Mouse (Mus musculus) brain, embryonic 18.5 days (tissue): Measurements from ENCODE around the gene Oog2.
"Not testable (repeated sequence)": the region's sequence is repeated elsewhere in the genome, so short reads cannot be mapped to it uniquely, and the experiment has no call there.

Experiments
- DNase-seq: peaks from one replicate; pipeline ENCODE4 v3.0.0-alpha.2; 2012; ENCODE audit warnings: low read depth, low spot score

Gene Oog2

GRCm38 (mm10) chr4:144190419-144190818 is at the start of gene Oog2:
TSS of gene Oog2 (plus strand) at chr4:144190719.
- no peak for DNase-seq

- no peak for DNase-seq
These were observed 28.0 kb upstream of the Oog2 start, which contains the start of gene Oog3 for GRCm38 (mm10) chr4:144162563-144162962. TSS of gene Oog3 (minus strand) at chr4:144162663.

GRCm38 (mm10) chr4:144213218-144213617 is 22.7 kb downstream of the Oog2 start, which contains the start of gene C87977:
TSS of gene C87977 (minus strand) at chr4:144213318.
- DNase-seq: not testable (repeated sequence)
